Mouse (Mus musculus): ENCODE results near the gene Rnf207.

DNA sequence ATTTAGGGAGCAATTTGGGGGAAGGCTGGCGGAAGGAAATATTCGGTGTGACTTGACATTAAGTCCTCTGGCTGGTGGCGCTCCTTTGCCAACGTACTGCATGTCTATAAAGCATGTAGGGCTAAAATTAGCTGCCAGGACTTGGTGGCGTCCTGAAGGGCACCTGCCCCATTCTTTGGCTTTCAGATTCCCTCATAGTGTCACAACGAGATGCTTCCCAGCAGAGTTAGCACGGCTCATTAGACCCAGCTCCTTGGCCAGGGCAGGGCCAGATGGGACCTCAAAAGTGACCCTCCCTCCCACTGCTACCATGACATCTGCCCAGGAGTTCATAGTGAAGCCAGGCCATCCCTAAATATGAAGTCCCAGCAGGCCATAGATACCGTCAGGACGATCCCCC lies 48.2 kb downstream of the Rnf207 start:
- TF ChIP-seq CTCF (IDR thresholded peaks at IDR 0.05; ENCODE audit: low read depth): no peak
- TF ChIP-seq EP300 (IDR thresholded peaks at IDR 0.05; ENCODE audit: low read depth): no peak

Measured in liver, embryonic 14.5 days (tissue).